Mouse (Mus musculus) liver, embryonic 11.5 days (tissue): ENCODE data around the gene Ifrd2. TPM values are rescaled to one million over a fixed set of nuclear protein-coding genes. Genes with fewer than 3 reads are reported as not detected.
"Not testable (repeated sequence)": the region's sequence is repeated elsewhere in the genome, so short reads cannot be mapped to it uniquely, and the experiment has no call there.

ENCODE experiments used
- ATAC-seq: fragments of 200-750 bp; cut with Nextera tagmentation; replicated peaks from 2 replicates; pipeline ENCODE4 v1.8.0; 2017; ENCODE audit warnings: moderate number of reproducible peaks, mild to moderate bottlenecking, moderate TSS enrichment, moderate library complexity; ENCODE audit not compliant: low FRiP score
- DNase-seq: peaks from one replicate; pipeline ENCODE4 v3.0.0-alpha.2; 2017; ENCODE audit warnings: low spot score
- H3K27ac ChIP-seq: fragments of 300-500 bp; sonication (generic); 2 replicates; pipeline ENCODE4 v1.5.1; 2014; ENCODE audit warnings: mild to moderate bottlenecking, low read depth, low read length, control low read depth
- H3K27me3 ChIP-seq: fragments of 300-500 bp; sonication (generic); replicated peaks from 2 replicates; pipeline ENCODE4 v1.6.1; 2014; ENCODE audit warnings: low read length, mixed read lengths; ENCODE audit not compliant: control insufficient read depth, insufficient read depth
- H3K36me3 ChIP-seq: fragments of 300-500 bp; sonication (generic); 2 replicates; pipeline ENCODE4 v1.6.1; 2014; ENCODE audit warnings: mild to moderate bottlenecking, low read length, moderate library complexity, mixed read lengths; ENCODE audit not compliant: control insufficient read depth, insufficient read depth
- H3K4me1 ChIP-seq: fragments of 300-500 bp; sonication (generic); replicated peaks from 2 replicates; pipeline ENCODE4 v1.6.1; 2014; ENCODE audit warnings: low read length, mixed read lengths; ENCODE audit not compliant: control insufficient read depth, insufficient read depth
- H3K4me2 ChIP-seq: fragments of 300-500 bp; sonication (generic); 2 replicates; pipeline ENCODE4 v1.6.1; 2014; ENCODE audit warnings: mild to moderate bottlenecking, control low read depth, moderate library complexity
- H3K4me3 ChIP-seq: fragments of 300-500 bp; sonication (generic); 2 replicates; pipeline ENCODE4 v1.5.1; 2014; ENCODE audit warnings: low read depth, low read length, control low read depth
- H3K9ac ChIP-seq: fragments of 300-500 bp; sonication (generic); 2 replicates; pipeline ENCODE4 v1.6.1; 2014; ENCODE audit warnings: low read depth, low read length, control low read depth
- H3K9me3 ChIP-seq: fragments of 300-500 bp; sonication (generic); 2 replicates; pipeline ENCODE4 v1.6.1; 2016; ENCODE audit warnings: low read length, inconsistent platforms, mixed read lengths; ENCODE audit not compliant: control insufficient read depth
- WGBS: fragments of 180-500 bp; shearing (Covaris S2); extraction: QIAGEN DNeasy Blood & Tissue Kit; methylation state at CpG from one replicate; pipeline ENCODE4 v1.1.7; 2014; 5-methylcytosine and 5-hydroxymethylcytosine counted together
- polyA plus RNA-seq: library from polyadenylated mRNA; unstranded; fragments of >200 nt; fragmentation: Nextera tagmentation; extraction: Ambion mirVana; gene quantifications from 2 replicates; pipeline ENCODE4 v1.2.1, GENCODE M21; 2014

Ifrd2 gene
- polyA plus RNA-seq, 1 experiment from 2014 or later: 219 TPM

DNA sequence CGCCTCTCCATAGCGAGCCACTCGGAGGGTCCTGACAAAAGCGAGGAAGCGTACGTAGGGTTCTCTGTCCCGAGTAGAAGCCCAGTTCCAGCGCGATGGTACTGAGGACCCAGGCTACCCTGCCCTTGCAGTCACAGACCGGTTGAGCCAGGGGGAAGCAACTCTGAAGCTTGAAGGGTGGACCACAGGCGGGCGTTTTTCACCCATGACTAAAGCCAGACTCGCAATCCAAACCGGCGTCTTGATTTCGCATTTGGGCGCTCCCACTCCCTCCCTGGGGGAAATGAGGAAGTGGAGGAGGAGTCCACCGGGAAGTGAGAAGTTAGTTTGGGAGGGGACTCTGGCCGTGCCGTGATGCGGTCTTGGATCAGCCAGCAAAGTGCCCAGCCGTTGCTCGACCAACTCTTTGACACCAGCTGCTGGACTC lies 32.4 kb upstream of the Ifrd2 start:
- H3K4me1 ChIP-seq: peaks cover 48% of the 10 kb centered on the region
- no peak for DNase-seq

DNA sequence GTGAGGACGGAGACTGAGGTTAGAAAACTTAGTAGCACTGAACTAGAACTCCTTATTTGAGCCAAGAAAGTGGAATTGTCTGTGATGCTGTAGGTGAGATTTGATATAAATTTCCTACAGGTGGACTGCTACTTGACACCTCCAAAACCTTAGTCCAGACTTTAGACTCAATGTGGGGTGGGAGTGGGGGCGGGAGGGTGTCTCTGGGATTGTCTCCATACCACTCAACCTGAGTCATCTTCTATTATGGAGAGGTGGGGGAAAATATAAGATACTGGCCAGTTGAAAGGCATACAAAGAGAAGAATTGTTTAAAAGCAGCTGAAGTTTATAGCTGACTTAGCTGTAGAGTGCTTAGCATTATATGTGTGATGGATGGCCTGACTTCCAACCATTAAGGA lies 31.7 kb upstream of the Ifrd2 start:
- DNase-seq (no peak), ATAC-seq (no peak)
- Histone ChIP-seq H3K36me3 (peaks cover 35% of the 10 kb centered on the region), H3K4me2 (peak overlapping the region; percentile 99), H3K4me3 (peak overlapping the region; percentile 79), H3K27me3 (no peaks in the 10 kb centered on the region), H3K9me3 (no peaks in the 10 kb centered on the region), H3K27ac (peak overlapping the region; percentile 42; the same call in 1 of the 2 replicates), H3K9ac (peak overlapping the region; percentile 89), H3K4me1 (peaks cover 45% of the 10 kb centered on the region)
- WGBS: 35% methylated on average over 2 of the region's 2 CpGs

More for the DNA sequence above, 32.4 kb upstream of the Ifrd2 start:
- peak overlapping the region; percentile 99 for H3K4me2 ChIP-seq
- under 1% methylated on average over 23 of the region's 23 CpGs for WGBS
- peak overlapping the region; percentile 79 for H3K4me3 ChIP-seq
- peak overlapping the region; percentile 89 for H3K9ac ChIP-seq
- peak; percentile 10 for ATAC-seq
- peaks cover 30% of the 10 kb centered on the region for H3K36me3 ChIP-seq
- H3K9me3 ChIP-seq: no peaks in the 10 kb centered on the region
- H3K27me3 ChIP-seq: no peaks in the 10 kb centered on the region
- H3K27ac ChIP-seq: peak overlapping the region; percentile 95

DNA sequence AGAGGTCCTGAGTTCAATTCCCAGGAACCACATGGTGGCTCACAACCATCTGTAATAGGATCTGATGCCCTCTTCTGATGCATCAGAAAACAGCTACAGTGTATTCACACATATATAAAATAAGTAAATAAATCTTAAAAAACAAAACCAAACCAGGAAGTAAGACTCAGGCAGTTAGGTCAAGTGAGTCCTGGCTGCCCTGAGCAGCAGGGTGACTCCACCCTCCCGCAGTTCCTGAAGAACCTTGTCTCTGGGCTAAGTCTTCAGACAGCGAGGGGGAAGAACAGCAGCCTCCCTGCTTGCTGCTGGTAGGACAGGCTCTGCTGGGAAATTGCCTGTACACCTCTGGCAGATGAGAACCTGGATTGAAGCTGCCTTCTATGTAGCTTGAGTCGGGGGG lies 31.1 kb upstream of the Ifrd2 start:
- Histone ChIP-seq H3K9me3 (no peaks in the 10 kb centered on the region), H3K27me3 (no peaks in the 10 kb centered on the region), H3K4me1 (peaks cover 38% of the 10 kb centered on the region), H3K27ac (no peak overlapping the region; the same call in 1 of the 2 replicates), H3K4me3 (peak overlapping the region; percentile 79), H3K36me3 (peaks cover 42% of the 10 kb centered on the region), H3K9ac (peak overlapping the region; percentile 89), H3K4me2 (peak overlapping the region; percentile 99)
- ATAC-seq (no peak), DNase-seq (no peak)
- 62% methylated on average over 3 of the region's 3 CpGs for WGBS

DNA sequence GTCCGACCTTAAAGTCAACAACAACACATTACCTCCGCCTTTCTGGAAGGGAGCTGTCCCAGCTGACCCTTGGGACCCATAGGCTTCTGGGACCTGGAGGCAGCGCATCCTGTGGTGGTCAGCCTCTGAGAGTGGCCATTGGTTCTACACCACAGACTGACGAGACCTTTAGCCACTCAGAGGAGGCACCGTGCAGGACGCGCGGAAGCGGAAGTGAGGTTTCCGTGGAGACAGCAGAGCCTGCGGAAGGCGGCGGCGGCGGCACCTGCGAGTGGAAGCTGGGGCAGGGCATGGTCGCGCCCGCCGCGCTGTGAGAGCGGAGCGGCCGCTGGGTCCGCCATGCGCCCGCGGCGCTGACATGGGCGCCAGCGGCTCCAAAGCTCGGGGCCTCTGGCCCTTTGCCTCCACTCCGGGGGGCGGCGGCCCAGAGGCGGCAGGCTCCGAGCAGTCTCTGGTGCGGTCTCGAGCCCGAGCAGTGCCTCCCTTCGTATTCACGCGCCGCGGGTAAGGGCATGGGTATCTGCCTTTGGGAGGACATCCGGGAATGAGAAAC lies 24.3 kb upstream of the Ifrd2 start, which contains the start of gene Tusc2:
Tusc2 (plus strand) TSS at position 227 of the 553 bp plus-strand sequence.
- ATAC-seq: peak; percentile 94

DNA sequence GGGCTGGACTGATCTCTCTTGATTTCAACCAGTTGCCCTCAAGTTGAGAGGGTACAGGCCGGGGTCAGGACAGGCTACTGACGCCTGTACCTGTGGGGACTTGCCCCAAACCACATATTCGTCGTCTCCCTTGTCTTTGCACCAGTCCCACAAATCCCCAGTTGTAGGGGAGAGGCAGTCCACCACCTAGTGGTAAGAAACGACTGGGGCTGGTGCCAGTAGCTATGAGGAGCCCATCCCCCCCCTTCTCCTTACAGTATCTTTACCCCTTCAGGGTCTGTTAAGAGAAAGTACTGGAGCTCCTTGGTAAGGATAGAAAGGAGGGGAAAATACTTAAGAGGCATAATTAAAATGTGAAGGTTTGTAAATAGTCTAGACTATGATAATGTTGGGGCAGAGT lies 21.9 kb upstream of the Ifrd2 start:
- WGBS: 43% methylated on average over 5 of the region's 5 CpGs
- peak overlapping the region; percentile 37 for H3K4me2 ChIP-seq
- not testable (repeated sequence) for H3K9me3 ChIP-seq, H3K27me3 ChIP-seq, H3K9ac ChIP-seq, ATAC-seq, H3K27ac ChIP-seq, DNase-seq
- peaks cover 23% of the 10 kb centered on the region for H3K36me3 ChIP-seq
- peaks cover 43% of the 10 kb centered on the region for H3K4me1 ChIP-seq
- peak overlapping the region; percentile 21 for H3K4me3 ChIP-seq

More for the DNA sequence above, 24.3 kb upstream of the Ifrd2 start, which contains the start of gene Tusc2:
- H3K4me2 ChIP-seq: peak within 1 kb of the TSS; percentile 95
- H3K27me3 ChIP-seq: no peaks in the 10 kb centered on the region
- H3K4me1 ChIP-seq: peaks cover 33% of the 10 kb centered on the region
- DNase-seq: peak; percentile 90
- H3K27ac ChIP-seq: peak within 1 kb of the TSS; percentile 65; the same call in 1 of the 2 replicates
- peak within 1 kb of the TSS; percentile 89 for H3K9ac ChIP-seq
- H3K4me3 ChIP-seq: peak within 1 kb of the TSS; percentile 95
- H3K36me3 ChIP-seq: peaks cover 45% of the 10 kb centered on the region
- H3K9me3 ChIP-seq: no peaks in the 10 kb centered on the region
- under 1% methylated on average over 46 of the region's 46 CpGs for WGBS

DNA sequence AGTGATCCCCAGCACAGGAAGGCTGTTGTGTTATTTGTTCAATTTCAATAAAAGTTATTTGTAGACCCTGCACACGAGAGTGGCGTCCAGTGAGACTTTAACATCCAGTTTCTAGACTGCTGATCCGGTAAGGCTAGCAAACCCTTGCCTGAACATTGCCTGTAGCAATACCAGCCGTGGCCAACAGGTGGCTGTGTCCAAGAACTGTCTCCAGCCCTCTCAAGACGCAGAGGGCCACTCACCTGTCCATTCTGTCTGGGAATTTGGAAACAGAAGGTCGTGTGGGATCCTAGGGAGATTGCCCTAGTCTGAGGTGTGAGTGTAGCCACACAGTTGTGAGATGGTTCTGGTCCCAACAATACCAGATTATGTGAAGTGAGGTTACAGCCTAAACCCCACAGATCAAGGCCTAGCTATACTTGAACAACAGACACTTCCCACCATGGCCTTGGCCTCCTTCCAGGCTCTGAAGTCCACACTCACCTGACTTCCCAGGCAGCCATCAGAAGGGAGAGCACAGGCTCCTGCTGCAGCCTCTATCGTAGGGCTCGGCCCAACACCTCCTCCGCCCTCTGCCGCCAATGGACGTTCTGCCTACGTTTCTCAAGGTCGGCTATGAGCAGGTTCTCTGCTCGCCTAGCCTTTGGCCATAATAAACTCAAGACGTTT lies 21.3 kb upstream of the Ifrd2 start:
- Histone ChIP-seq H3K4me1 (peaks cover 49% of the 10 kb centered on the region), H3K9ac (0 out of 2 replicates have a peak overlapping the region, but pooled peaks have one; percentile 9), H3K9me3 (no peaks in the 10 kb centered on the region), H3K4me2 (peak overlapping the region; percentile 78), H3K4me3 (no peak overlapping the region), H3K27ac (peak overlapping the region; percentile 80), H3K36me3 (peaks cover 19% of the 10 kb centered on the region), H3K27me3 (no peaks in the 10 kb centered on the region)
- ATAC-seq: no peak
- DNase-seq: peak; percentile 75
- WGBS: 54% methylated on average over 15 of the region's 15 CpGs

DNA sequence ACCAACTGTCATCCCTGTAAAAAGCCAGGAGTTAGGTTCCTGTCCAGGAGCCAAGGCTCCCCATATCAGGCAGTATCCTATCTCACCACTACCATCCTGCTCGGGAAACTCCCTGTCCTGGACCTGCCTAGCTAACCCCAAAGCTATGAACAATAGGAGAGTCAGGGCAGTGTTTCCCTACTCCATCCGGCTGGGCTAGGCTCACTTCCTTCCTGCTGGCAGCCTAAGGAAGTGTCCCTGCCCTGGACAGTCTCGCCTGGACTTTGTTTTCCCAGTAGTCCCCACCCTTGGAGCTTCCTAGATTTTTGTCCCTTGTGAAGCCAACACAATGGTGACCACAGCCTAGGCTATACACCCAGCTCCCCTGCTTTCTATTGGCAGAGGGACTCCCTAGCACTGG lies 20.6 kb upstream of the Ifrd2 start:
- H3K9ac ChIP-seq: no peak overlapping the region; the same call in 1 of the 2 replicates
- no peak overlapping the region; the same call in 1 of the 2 replicates for H3K4me3 ChIP-seq
- no peaks in the 10 kb centered on the region for H3K9me3 ChIP-seq
- 57% methylated on average over 3 of the region's 3 CpGs for WGBS
- H3K4me2 ChIP-seq: peak overlapping the region; percentile 78
- no peaks in the 10 kb centered on the region for H3K27me3 ChIP-seq
- ATAC-seq (no peak), DNase-seq (no peak)
- H3K36me3 ChIP-seq: peaks cover 18% of the 10 kb centered on the region
- H3K4me1 ChIP-seq: peaks cover 56% of the 10 kb centered on the region
- peak overlapping the region; percentile 80 for H3K27ac ChIP-seq

DNA sequence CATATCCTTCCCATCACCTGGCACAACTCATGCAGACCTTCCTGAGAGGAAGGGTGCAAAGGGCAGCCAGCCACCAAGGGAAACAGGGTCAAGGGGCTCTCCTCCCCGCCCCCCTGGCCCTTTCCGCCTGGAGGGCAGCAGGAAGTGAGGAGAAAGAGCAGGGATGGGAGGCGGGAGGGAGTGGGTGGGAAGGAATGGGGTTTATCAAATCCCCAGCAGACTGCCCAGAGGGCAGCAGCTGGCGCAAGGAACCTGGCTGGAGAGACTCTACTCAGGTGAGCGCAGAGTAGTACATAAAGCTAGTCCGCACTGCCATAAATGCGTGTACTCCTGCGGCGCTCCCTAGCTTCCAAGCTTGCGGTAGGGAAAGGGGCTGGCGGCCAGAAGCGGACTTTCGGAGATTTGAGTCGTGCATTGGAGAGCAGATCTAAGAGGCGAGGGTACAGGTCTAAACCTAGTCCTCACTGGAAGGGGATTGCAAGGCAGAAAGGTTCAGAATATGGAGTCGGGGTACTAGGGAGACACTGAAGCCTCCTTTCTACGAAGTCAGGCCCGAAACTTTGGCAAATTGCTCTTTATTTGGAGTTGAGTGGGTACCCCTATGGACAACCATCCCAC lies 19.6 kb upstream of the Ifrd2 start, which contains the start of gene Hyal2:
Hyal2 (plus strand) TSS at position 244 of the 618 bp plus-strand sequence.
- no peak for DNase-seq
- WGBS: 27% methylated on average over 18 of the region's 18 CpGs

More for the DNA sequence above, 19.6 kb upstream of the Ifrd2 start, which contains the start of gene Hyal2:
- Histone ChIP-seq H3K27me3 (no peaks in the 10 kb centered on the region), H3K9me3 (no peaks in the 10 kb centered on the region), H3K36me3 (peaks cover 23% of the 10 kb centered on the region), H3K4me1 (peaks cover 62% of the 10 kb centered on the region), H3K27ac (peak within 1 kb of the TSS; percentile 80), H3K9ac (peak within 1 kb of the TSS; percentile 84), H3K4me2 (peak within 1 kb of the TSS; percentile 78), H3K4me3 (peak within 1 kb of the TSS; percentile 80)
- no peak for ATAC-seq
